Mouse (Mus musculus) kidney, adult 2 months (tissue): ENCODE measurements around the gene Cd164l2. TPM values are rescaled to one million over a fixed set of nuclear protein-coding genes. Genes with fewer than 3 reads are reported as not detected.
A peak's percentile ranks its signal among the peaks of the same experiment; 100 is the strongest.

Experiments used
- DNase-seq: peaks from one replicate; pipeline ENCODE4 v3.0.0; 2021
- H3K27ac ChIP-seq: fragments of 200-500 bp; 2 replicates; pipeline ENCODE4 v1.5.1; 2012; ENCODE audit warnings: low read depth, low read length, control low read depth, inconsistent platforms; ENCODE audit not compliant: insufficient read depth
- H3K27me3 ChIP-seq: fragments of 200-500 bp; replicated peaks from 2 replicates; pipeline ENCODE4 v1.6.1; 2012; ENCODE audit warnings: mild to moderate bottlenecking, moderate library complexity, low read length, inconsistent platforms; ENCODE audit not compliant: control insufficient read depth, insufficient read depth
- H3K36me3 ChIP-seq: fragments of 200-500 bp; 2 replicates; pipeline ENCODE4 v1.6.1; 2012; ENCODE audit warnings: mild to moderate bottlenecking, moderate library complexity, low read length, inconsistent platforms; ENCODE audit not compliant: control insufficient read depth, insufficient read depth
- H3K4me1 ChIP-seq: fragments of 200-500 bp; 2 replicates; pipeline ENCODE4 v1.6.1; 2011; ENCODE audit warnings: low read length; ENCODE audit not compliant: control insufficient read depth, insufficient read depth
- H3K4me3 ChIP-seq: fragments of 200-500 bp; 2 replicates; pipeline ENCODE4 v1.5.1; 2011; ENCODE audit warnings: mild to moderate bottlenecking, low read depth, low read length, control low read depth; ENCODE audit not compliant: insufficient read depth
- CTCF ChIP-seq: fragments of 200-500 bp; conservative IDR thresholded peaks from 2 replicates; pipeline ENCODE4 v1.5.1; 2011; ENCODE audit warnings: low read depth, mild to moderate bottlenecking, control low read depth, low read length, moderate library complexity, mixed read lengths; ENCODE audit not compliant: insufficient read depth, insufficient read length
- POLR2A ChIP-seq: fragments of 200-500 bp; IDR thresholded peaks from one replicate; pipeline ENCODE4 v1.6.1; 2011; ENCODE audit warnings: low read depth, low read length, control low read depth
- WGBS: fragments of 180-500 bp; shearing (Covaris S2); methylation state at CpG from one replicate; pipeline ENCODE4 v1.1.7; 2018; 5-methylcytosine and 5-hydroxymethylcytosine counted together
- polyA plus RNA-seq: library from polyadenylated mRNA; depleted of rRNA; stranded (reverse); fragments of >200 nt; gene quantifications from 2 replicates; pipeline ENCODE4 v1.2.3, GENCODE M21; 2012; rRNA removed

Cd164l2 gene
- polyA plus RNA-seq, 1 experiment, result 15.3 TPM

DNA sequence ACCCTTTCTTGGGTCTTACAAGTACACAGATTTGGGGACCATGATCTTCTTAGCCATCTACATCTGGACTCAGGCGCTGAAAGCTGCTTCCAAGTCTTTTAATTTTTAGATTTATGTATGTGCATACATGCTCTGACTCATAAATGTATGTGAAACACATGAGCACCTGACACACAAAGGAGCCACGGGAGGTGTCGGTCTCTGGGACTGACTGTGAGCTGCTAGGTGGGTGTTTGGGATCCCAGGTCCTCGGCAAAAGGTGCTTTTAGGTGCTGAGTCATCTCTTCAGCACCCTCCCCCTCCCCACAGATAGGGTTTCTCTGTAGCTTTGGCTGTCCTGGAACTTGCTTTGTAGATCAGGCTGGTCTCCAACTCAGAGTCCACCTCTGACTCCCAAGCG lies 51.8 kb downstream of the Cd164l2 start:
- no peak for TF ChIP-seq POLR2A
- no peak for TF ChIP-seq CTCF
- 94% methylated on average over 5 of the region's 5 CpGs for WGBS
- H3K27ac ChIP-seq, result no peak overlapping the region
- no peak for DNase-seq
- no peaks in the 10 kb centered on the region for H3K4me1 ChIP-seq
- no peaks in the 10 kb centered on the region for H3K27me3 ChIP-seq
- H3K36me3 ChIP-seq, result no peaks in the 10 kb centered on the region
- no peak overlapping the region for H3K4me3 ChIP-seq

- H3K27ac ChIP-seq, result no peak overlapping the region
Measured at GRCm38 (mm10) chr4:133264559-133264958, 52.6 kb downstream of the Cd164l2 start.

GRCm38 (mm10) chr4:133265297-133265696 lies 53.4 kb downstream of the Cd164l2 start:
- TF ChIP-seq POLR2A (no peak), CTCF (no peak)
- no peak for DNase-seq
- Histone ChIP-seq H3K4me1 (no peaks in the 10 kb centered on the region), H3K36me3 (no peaks in the 10 kb centered on the region), H3K27me3 (no peaks in the 10 kb centered on the region), H3K27ac (no peak overlapping the region), H3K4me3 (no peak overlapping the region)
- 90% methylated on average over 3 of the region's 3 CpGs for whole genome bisulfite sequencing

More at GRCm38 (mm10) chr4:133264559-133264958, 52.6 kb downstream of the Cd164l2 start:
- TF ChIP-seq POLR2A (no peak), CTCF (no peak)
- Histone ChIP-seq H3K4me3 (no peak overlapping the region), H3K36me3 (no peaks in the 10 kb centered on the region), H3K4me1 (no peaks in the 10 kb centered on the region), H3K27me3 (no peaks in the 10 kb centered on the region)
- WGBS, result 89% methylated on average over 2 of the region's 2 CpGs
- DNase-seq, result no peak

DNA sequence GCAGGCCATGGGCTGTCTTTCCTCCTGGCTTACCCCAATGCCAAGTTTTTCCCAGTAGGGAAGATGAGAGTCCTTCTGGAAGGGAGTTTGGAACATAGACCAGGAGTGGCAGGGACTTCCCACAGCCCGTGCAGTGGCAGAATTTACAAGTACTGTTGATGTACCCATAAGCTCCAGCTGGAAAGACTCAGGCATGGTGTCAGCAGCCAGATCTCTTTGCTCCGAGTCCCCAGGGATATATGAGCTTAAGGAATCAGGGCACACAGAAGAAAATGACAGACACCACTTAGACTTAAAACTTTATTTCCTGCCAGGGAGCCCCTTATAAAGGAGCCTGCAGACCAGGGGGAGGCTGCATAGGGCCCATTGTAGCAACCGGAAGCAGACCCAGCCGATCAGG lies 53.8 kb downstream of the Cd164l2 start:
- Histone ChIP-seq H3K4me1 (no peaks in the 10 kb centered on the region), H3K27me3 (no peaks in the 10 kb centered on the region), H3K27ac (no peak overlapping the region), H3K4me3 (no peak overlapping the region), H3K36me3 (no peaks in the 10 kb centered on the region)
- TF ChIP-seq POLR2A (no peak), CTCF (no peak)
- 74% methylated on average over 4 of the region's 4 CpGs for WGBS
- DNase-seq, result peak; percentile 42

DNA sequence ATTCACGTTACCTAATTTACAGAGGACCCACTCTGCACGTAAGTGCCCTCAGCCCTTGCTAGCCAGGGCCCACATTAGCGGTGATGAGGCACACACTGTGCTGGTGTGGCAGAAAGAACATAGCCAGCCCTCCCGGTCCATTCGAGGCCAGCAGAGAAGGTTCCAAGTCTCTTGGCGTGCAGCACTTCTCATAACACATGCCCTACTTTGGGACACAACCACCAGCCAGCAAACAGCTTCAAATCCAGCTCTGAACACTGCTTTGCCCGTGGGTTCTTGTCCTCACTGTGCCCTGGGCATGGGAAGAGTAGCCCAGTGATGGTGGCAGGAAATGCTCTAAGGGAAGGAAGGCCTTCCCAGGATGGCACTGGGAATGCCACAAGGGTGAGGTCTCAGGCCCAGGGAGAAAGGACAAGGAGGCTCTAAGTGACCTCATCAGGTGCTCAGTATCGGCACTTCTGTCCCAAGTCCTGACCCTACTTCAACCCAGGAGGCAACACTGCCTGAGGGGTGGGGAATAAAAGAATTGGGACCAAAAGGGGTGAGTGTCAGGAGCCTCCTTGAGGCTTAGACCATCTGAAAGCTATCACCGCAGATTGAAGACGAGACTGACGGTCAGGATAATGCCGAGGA lies 54.4 kb downstream of the Cd164l2 start:
- DNase-seq, result no peak
- TF ChIP-seq POLR2A (no peak), CTCF (no peak)
- H3K4me3 ChIP-seq, result no peak overlapping the region
- H3K36me3 ChIP-seq, result no peaks in the 10 kb centered on the region
- WGBS, result 85% methylated on average over 12 of the region's 12 CpGs
- H3K4me1 ChIP-seq, result no peaks in the 10 kb centered on the region
- no peak overlapping the region for H3K27ac ChIP-seq
- H3K27me3 ChIP-seq, result no peaks in the 10 kb centered on the region

DNA sequence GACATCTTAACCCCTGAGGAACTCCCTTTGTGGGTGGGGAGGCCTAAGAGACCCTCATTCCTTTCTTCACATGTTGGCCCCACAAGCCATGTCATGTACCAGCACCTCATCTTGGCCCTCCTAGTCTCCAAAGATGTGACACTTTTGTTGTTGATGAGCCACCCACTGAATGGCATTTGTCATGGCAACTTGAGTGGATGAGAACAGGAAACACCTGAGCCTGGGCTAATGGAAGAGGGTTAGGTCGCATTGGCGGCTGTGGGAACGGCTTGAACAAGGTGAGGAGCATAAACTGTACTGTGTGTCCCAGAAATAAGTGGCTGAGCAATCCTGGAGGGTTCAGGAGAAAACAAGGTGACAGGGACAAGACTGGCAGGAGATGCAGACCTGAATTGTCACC lies 57.0 kb downstream of the Cd164l2 start:
- Histone ChIP-seq H3K4me3 (no peak overlapping the region), H3K27me3 (no peaks in the 10 kb centered on the region), H3K27ac (no peak overlapping the region), H3K4me1 (no peaks in the 10 kb centered on the region), H3K36me3 (no peaks in the 10 kb centered on the region)
- 88% methylated on average over 3 of the region's 3 CpGs for WGBS
- TF ChIP-seq CTCF (no peak), POLR2A (no peak)
- no peak for DNase-seq

DNA sequence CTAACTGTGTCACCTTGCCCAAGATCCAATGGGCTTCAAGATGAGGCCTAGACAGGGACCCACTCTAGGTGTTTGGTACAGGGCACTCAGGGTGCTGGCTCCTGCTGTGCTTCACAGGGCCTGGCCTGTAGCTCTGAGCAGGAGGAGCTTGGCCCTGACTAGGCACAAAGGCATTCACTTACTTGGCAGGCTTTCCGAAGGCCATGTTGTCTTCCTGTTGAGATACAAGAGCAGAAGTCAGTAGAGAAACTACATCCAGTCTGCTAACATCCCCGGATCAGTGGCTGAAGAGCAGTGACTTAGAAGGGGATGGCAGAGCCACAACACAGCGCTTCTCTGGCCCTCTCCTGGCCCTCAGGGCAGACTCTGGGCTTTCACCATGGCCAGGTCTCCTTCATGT lies 57.7 kb downstream of the Cd164l2 start:
- peak; percentile 43 for DNase-seq
- H3K36me3 ChIP-seq, result no peaks in the 10 kb centered on the region
- no peak overlapping the region for H3K4me3 ChIP-seq
- H3K4me1 ChIP-seq, result no peaks in the 10 kb centered on the region
- no peaks in the 10 kb centered on the region for H3K27me3 ChIP-seq
- WGBS, result 76% methylated on average over 3 of the region's 3 CpGs
- H3K27ac ChIP-seq, result no peak overlapping the region
- TF ChIP-seq CTCF, result no peak
- TF ChIP-seq POLR2A, result no peak

- Histone ChIP-seq H3K4me1 (no peaks in the 10 kb centered on the region), H3K4me3 (no peak overlapping the region), H3K27ac (no peak overlapping the region), H3K36me3 (no peaks in the 10 kb centered on the region), H3K27me3 (no peaks in the 10 kb centered on the region)
- TF ChIP-seq POLR2A (no peak), CTCF (no peak)
- WGBS, result 82% methylated on average over 9 of the region's 9 CpGs
- no peak for DNase-seq
Measured at GRCm38 (mm10) chr4:133270929-133271328, 59.0 kb downstream of the Cd164l2 start.

Other genes starting within 250 kb of the Cd164l2 start
- 1.8 and 2.5 TPM in 2 replicates for gene Fgr, start 238.0 kb upstream of the Cd164l2 start, polyA plus RNA-seq
- 22.2 and 23.3 TPM in 2 replicates for gene Ahdc1, start 200.9 kb upstream of the Cd164l2 start, polyA plus RNA-seq
- 37.0 and 45.7 TPM in 2 replicates for gene Wasf2, start 81.6 kb upstream of the Cd164l2 start, polyA plus RNA-seq
- 0.39 and 0.53 TPM in 2 replicates for gene Gpr3, start 405 bp downstream of the Cd164l2 start, polyA plus RNA-seq
- gene Map3k6, start 28.7 kb downstream of the Cd164l2 start, polyA plus RNA-seq, result 3.8 and 4.3 TPM in 2 replicates
- 5.9 TPM in 2 replicates for gene Sytl1, start 51.0 kb downstream of the Cd164l2 start, polyA plus RNA-seq
- gene Tmem222, start 65.7 kb downstream of the Cd164l2 start, polyA plus RNA-seq, result 70.6 and 80.4 TPM in 2 replicates
- 64.1 and 64.4 TPM in 2 replicates for gene Wdtc1, start 141.3 kb downstream of the Cd164l2 start, polyA plus RNA-seq
- 30.1 and 32.3 TPM in 2 replicates for gene Slc9a1, start 157.6 kb downstream of the Cd164l2 start, polyA plus RNA-seq